In genomic region chr1:86434439-86435201, GRCm38 (mm10) we compare ENCODE assay signal across 7 mouse cellular contexts. TPM values are rescaled to one million over a fixed set of nuclear protein-coding genes. Genes with fewer than 3 reads are reported as not detected.
DNase-seq lines count a peak whose midpoint lies in the region; ATAC-seq and TF ChIP-seq lines count a peak whose summit lies in the region.

No protein-coding gene starts in this region.

- H3K9ac ChIP-seq in embryonic facial prominence, embryonic 11.5 days (replicated peaks; ENCODE audit: low read length), result peak overlapping the region; percentile 69
- H3K9ac ChIP-seq in limb, embryonic 12.5 days (replicated peaks), result peak overlapping the region; percentile 86
- H3K9ac ChIP-seq in midbrain, embryonic 15.5 days, result peak overlapping the region; percentile 80

- peak; percentile 99 for DNase-seq in adrenal gland, postnatal 14 days
- DNase-seq in embryonic facial prominence, embryonic 11.5 days (ENCODE audit: low spot score), result peak; percentile 100
- peak; percentile 99 to 100 for DNase-seq in heart, adult 18-20 months
- peak; percentile 99 for DNase-seq in kidney, adult 2 months
- peak; percentile 97 to 99 for DNase-seq in spleen, adult 2 months (ENCODE audit: low read depth in 1 of 2, low spot score in 2 of 2)

- TF ChIP-seq POLR2A in kidney, adult 2 months (IDR thresholded peaks at IDR 0.05; ENCODE audit: low read depth, low read length), result peak; percentile 89
- TF ChIP-seq POLR2A in spleen, adult 2 months (IDR thresholded peaks at IDR 0.05; ENCODE audit: low read depth, low read length), result peak; percentile 60

- H3K9me3 ChIP-seq in embryonic facial prominence, embryonic 11.5 days (replicated peaks; ENCODE audit: control insufficient read depth, low read length), result no peaks in the 10 kb centered on the region
- no peaks in the 10 kb centered on the region for H3K9me3 ChIP-seq in limb, embryonic 12.5 days
- no peaks in the 10 kb centered on the region for H3K9me3 ChIP-seq in midbrain, embryonic 15.5 days

- no peaks in the 10 kb centered on the region for H3K27me3 ChIP-seq in embryonic facial prominence, embryonic 11.5 days (ENCODE audit: control insufficient read depth, insufficient read depth, low read length)
- no peaks in the 10 kb centered on the region for H3K27me3 ChIP-seq in kidney, adult 2 months (replicated peaks; ENCODE audit: control insufficient read depth, insufficient read depth, low read length)
- H3K27me3 ChIP-seq in limb, embryonic 12.5 days, result no peaks in the 10 kb centered on the region
- no peaks in the 10 kb centered on the region for H3K27me3 ChIP-seq in midbrain, embryonic 15.5 days (replicated peaks)
- no peaks in the 10 kb centered on the region for H3K27me3 ChIP-seq in spleen, adult 2 months (ENCODE audit: control insufficient read depth, insufficient read depth, low read length)

- peak overlapping the region; percentile 41 for H3K4me3 ChIP-seq in embryonic facial prominence, embryonic 11.5 days (ENCODE audit: low read depth, low read length)
- H3K4me3 ChIP-seq in kidney, adult 2 months (ENCODE audit: insufficient read depth, low read depth, low read length), result peak overlapping the region; percentile 54
- peak overlapping the region; percentile 55 for H3K4me3 ChIP-seq in limb, embryonic 12.5 days (replicated peaks)
- H3K4me3 ChIP-seq in midbrain, embryonic 15.5 days, result peak overlapping the region; percentile 49
- H3K4me3 ChIP-seq in spleen, adult 2 months (ENCODE audit: extremely low read depth, insufficient read depth, insufficient read length), result peak overlapping the region; percentile 54

- no peaks in the 10 kb centered on the region for H3K36me3 ChIP-seq in embryonic facial prominence, embryonic 11.5 days (replicated peaks; ENCODE audit: control insufficient read depth, insufficient read depth, low read depth, low read length)
- no peaks in the 10 kb centered on the region for H3K36me3 ChIP-seq in kidney, adult 2 months (ENCODE audit: control insufficient read depth, insufficient read depth, low read length)
- H3K36me3 ChIP-seq in limb, embryonic 12.5 days, result no peaks in the 10 kb centered on the region
- no peaks in the 10 kb centered on the region for H3K36me3 ChIP-seq in midbrain, embryonic 15.5 days (replicated peaks)
- no peaks in the 10 kb centered on the region for H3K36me3 ChIP-seq in spleen, adult 2 months (ENCODE audit: control insufficient read depth, insufficient read depth, low read length)

- WGBS in embryonic facial prominence, embryonic 11.5 days, result 4% methylated on average over 46 of the region's 46 CpGs
- WGBS in kidney, adult 2 months, result 3% methylated on average over 46 of the region's 46 CpGs
- 4% methylated on average over 46 of the region's 46 CpGs for WGBS in limb, embryonic 12.5 days
- 2% methylated on average over 46 of the region's 46 CpGs for WGBS in midbrain, embryonic 15.5 days
- 7% methylated on average over 37 of the region's 46 CpGs for WGBS in spleen, adult 2 months

- no peak for TF ChIP-seq CTCF in kidney, adult 2 months (conservative IDR thresholded peaks at IDR 0.05; ENCODE audit: insufficient read depth, insufficient read length, low read depth, low read length)
- TF ChIP-seq CTCF in spleen, adult 2 months (IDR thresholded peaks at IDR 0.05; ENCODE audit: extremely low read depth, insufficient read depth, insufficient read length, insufficient replicate concordance), result no peak

- H3K4me2 ChIP-seq in embryonic facial prominence, embryonic 11.5 days (ENCODE audit: low read depth, low read length), result peak overlapping the region; percentile 66
- peak overlapping the region; percentile 82 for H3K4me2 ChIP-seq in limb, embryonic 12.5 days
- peak overlapping the region; percentile 91 for H3K4me2 ChIP-seq in midbrain, embryonic 15.5 days

- peak; percentile 85 for ATAC-seq in embryonic facial prominence, embryonic 11.5 days (replicated peaks; ENCODE audit: insufficient number of reproducible peaks, low FRiP score, low TSS enrichment, low read depth)
- peak; percentile 87 for ATAC-seq in limb, embryonic 12.5 days (ENCODE audit: insufficient number of reproducible peaks, insufficient read depth, low FRiP score, low TSS enrichment, low read depth)
- peak; percentile 91 for ATAC-seq in midbrain, embryonic 15.5 days (replicated peaks)

- no peaks in the 10 kb centered on the region for H3K4me1 ChIP-seq in embryonic facial prominence, embryonic 11.5 days (ENCODE audit: control insufficient read depth, insufficient read depth, low read length)
- peaks cover 22% of the 10 kb centered on the region for H3K4me1 ChIP-seq in kidney, adult 2 months (ENCODE audit: control insufficient read depth, insufficient read depth, low read length)
- H3K4me1 ChIP-seq in limb, embryonic 12.5 days (replicated peaks), result peaks cover 28% of the 10 kb centered on the region
- peaks cover 36% of the 10 kb centered on the region for H3K4me1 ChIP-seq in midbrain, embryonic 15.5 days
- H3K4me1 ChIP-seq in spleen, adult 2 months (ENCODE audit: control insufficient read depth, insufficient read depth, insufficient read length), result peaks cover 9% of the 10 kb centered on the region

- H3K27ac ChIP-seq in embryonic facial prominence, embryonic 11.5 days (replicated peaks; ENCODE audit: low read depth, low read length), result peak overlapping the region; percentile 85
- H3K27ac ChIP-seq in kidney, adult 2 months (ENCODE audit: insufficient read depth, low read depth, low read length), result peak overlapping the region; percentile 98
- peak overlapping the region; percentile 97 for H3K27ac ChIP-seq in limb, embryonic 12.5 days
- H3K27ac ChIP-seq in midbrain, embryonic 15.5 days, result peak overlapping the region; percentile 99
- H3K27ac ChIP-seq in spleen, adult 2 months (ENCODE audit: insufficient read depth, low read length), result peak overlapping the region; percentile 92

RNA-seq across cellular contexts. Expression of gene Tex44, which starts 8.5 kb away (rescaled TPM):
- not detected in 2 replicates for total RNA-seq in adrenal gland, postnatal 14 days (2021)
- polyA plus RNA-seq in embryonic facial prominence, embryonic 11.5 days (2014; fragmentation: Nextera tagmentation; extraction: Ambion mirVana), result not detected in 2 replicates
- total RNA-seq in heart, adult 18-20 months (2021), result not detected
- polyA plus RNA-seq in kidney, adult 2 months (2012; rRNA removed), result not detected in 2 replicates
- polyA plus RNA-seq in limb, embryonic 12.5 days (2016; fragmentation: Nextera tagmentation; extraction: Ambion mirVana), result not detected in 2 replicates
- polyA plus RNA-seq in midbrain, embryonic 15.5 days (2015; fragmentation: Nextera tagmentation; extraction: Ambion mirVana), result not detected in 2 replicates
- polyA plus RNA-seq in spleen, adult 2 months (2012; rRNA removed), result not detected in 2 replicates

RNA-seq across cellular contexts. Expression of gene Nmur1, which starts 8.6 kb away (rescaled TPM):
- not detected in 2 replicates for total RNA-seq in adrenal gland, postnatal 14 days (2021)
- polyA plus RNA-seq in embryonic facial prominence, embryonic 11.5 days (2014; fragmentation: Nextera tagmentation; extraction: Ambion mirVana), result not detected in 2 replicates
- total RNA-seq in heart, adult 18-20 months (2021), result not detected
- polyA plus RNA-seq in kidney, adult 2 months (2012; rRNA removed), result 0.19 and 0.23 TPM in 2 replicates
- not detected in 2 replicates for polyA plus RNA-seq in limb, embryonic 12.5 days (2016; fragmentation: Nextera tagmentation; extraction: Ambion mirVana)
- polyA plus RNA-seq in midbrain, embryonic 15.5 days (2015; fragmentation: Nextera tagmentation; extraction: Ambion mirVana), result 0.61 TPM in 1 of 2 replicates, not detected in the other
- 0.11 and 0.34 TPM in 2 replicates for polyA plus RNA-seq in spleen, adult 2 months (2012; rRNA removed)

Comparison
In these comparisons a context has a peak if more than half of its experiments do, and no peak if none do; other contexts are left out.
1. Peak in every context shown above with its lines: DNase-seq, ATAC-seq, H3K4me3 ChIP-seq and H3K27ac ChIP-seq.